Mouse (Mus musculus) gastrocnemius, adult 8-10 months (tissue): ENCODE data around the gene Tnc. TPM values are rescaled to one million over a fixed set of nuclear protein-coding genes. Genes with fewer than 3 reads are reported as not detected.

Experiments used
- total RNA-seq, 4 experiments: library from RNA; stranded (reverse); gene quantifications; 2 replicates each; pipeline ENCODE4 v1.2.4; 2022

Gene Tnc
- total RNA-seq, 4 experiments from 2014 or later: 0.82 to 3.7 (median 2.2) TPM

Other genes with a start within 250 kb of the Tnc start
- gene Tnfsf8, start 185.7 kb downstream of the Tnc start, total RNA-seq: not detected